Mouse (Mus musculus) thymus, adult 2 months (tissue): Measurements from ENCODE around the gene Hoxa1.

Source experiments
- CTCF ChIP-seq: fragments of 200-500 bp; IDR thresholded peaks from 2 replicates; pipeline ENCODE4 v1.5.1; 2012; ENCODE audit warnings: mild to moderate bottlenecking, control low read depth, low read length, moderate library complexity, borderline replicate concordance; ENCODE audit not compliant: control insufficient read depth, poor library complexity, insufficient read depth; ENCODE audit errors: extremely low read depth
- POLR2A ChIP-seq: fragments of 200-500 bp; IDR thresholded peaks from 2 replicates; pipeline ENCODE4 v1.6.1; 2012; ENCODE audit warnings: mild to moderate bottlenecking, low read length, control low read depth, moderate library complexity; ENCODE audit not compliant: control insufficient read depth, poor library complexity, insufficient read depth; ENCODE audit errors: extremely low read depth

DNA sequence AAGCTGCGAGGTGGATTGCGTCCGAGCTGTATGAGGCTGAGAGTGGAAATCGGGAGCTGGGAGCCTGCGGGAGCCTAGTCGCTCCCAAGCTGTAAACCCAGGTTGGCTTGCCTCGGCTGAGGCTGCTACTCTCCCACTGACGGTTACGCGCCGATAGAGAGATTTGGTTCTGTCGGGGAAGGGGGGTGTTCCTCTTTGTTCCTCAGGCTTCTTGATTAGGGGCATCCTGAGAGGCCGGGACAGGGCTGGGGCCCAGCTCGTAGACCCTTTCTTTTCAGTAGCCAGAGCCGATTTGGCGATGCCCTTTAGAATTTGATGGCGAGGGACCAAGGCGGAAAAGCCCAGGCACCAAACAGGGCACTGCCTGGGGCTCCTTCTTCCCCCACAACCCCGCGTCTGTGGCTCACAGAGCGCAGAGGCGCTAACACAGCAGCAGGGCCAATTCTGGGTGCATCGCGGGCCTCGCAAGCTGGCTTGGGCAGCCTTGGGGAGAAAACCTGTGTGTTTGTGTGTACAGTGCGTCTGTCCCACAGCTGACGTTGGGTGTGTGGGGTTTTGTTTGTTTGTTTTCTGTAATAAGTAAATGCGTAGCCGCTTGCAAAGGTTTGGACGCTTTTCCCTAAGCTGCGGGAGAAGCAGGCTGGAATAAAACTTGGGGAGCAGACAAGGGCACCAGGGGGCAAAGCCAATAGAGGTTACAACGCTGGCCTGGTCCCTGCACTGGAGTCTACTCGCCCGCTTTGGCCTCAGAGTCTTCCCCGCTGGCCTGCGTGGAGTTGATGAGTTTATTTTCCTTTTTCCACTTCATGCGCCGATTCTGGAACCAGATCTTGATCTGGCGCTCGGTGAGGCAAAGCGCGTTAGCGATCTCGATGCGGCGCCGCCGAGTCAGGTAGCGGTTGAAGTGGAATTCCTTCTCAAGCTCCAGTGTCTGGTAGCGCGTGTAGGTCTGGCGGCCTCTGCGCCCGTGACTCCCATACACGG lies 47.8 kb upstream of the Hoxa1 start:
- TF ChIP-seq CTCF (no peak), POLR2A (no peak)
